Mouse (Mus musculus): ENCODE measurements around the gene Cdc20b. TPM values are rescaled to one million over a fixed set of nuclear protein-coding genes. Genes with fewer than 3 reads are reported as not detected.

Gene Cdc20b
- polyA plus RNA-seq, 1 experiment from 2014 or later: not detected

GRCm38 (mm10) chr13:113032831-113033230, 2.1 kb upstream of the Cdc20b start:
- Histone ChIP-seq H3K4me3 (replicated peaks) (no peak overlapping the region), H3K9ac (no peak overlapping the region), H3K4me2 (no peak overlapping the region), H3K4me1 (peaks cover 31% of the 10 kb centered on the region), H3K27ac (no peak overlapping the region), H3K27me3 (peaks cover 67% of the 10 kb centered on the region), H3K36me3 (no peaks in the 10 kb centered on the region), H3K9me3 (replicated peaks) (no peaks in the 10 kb centered on the region)
- no peak for ATAC-seq (replicated peaks; ENCODE audit: low FRiP score)

DNA sequence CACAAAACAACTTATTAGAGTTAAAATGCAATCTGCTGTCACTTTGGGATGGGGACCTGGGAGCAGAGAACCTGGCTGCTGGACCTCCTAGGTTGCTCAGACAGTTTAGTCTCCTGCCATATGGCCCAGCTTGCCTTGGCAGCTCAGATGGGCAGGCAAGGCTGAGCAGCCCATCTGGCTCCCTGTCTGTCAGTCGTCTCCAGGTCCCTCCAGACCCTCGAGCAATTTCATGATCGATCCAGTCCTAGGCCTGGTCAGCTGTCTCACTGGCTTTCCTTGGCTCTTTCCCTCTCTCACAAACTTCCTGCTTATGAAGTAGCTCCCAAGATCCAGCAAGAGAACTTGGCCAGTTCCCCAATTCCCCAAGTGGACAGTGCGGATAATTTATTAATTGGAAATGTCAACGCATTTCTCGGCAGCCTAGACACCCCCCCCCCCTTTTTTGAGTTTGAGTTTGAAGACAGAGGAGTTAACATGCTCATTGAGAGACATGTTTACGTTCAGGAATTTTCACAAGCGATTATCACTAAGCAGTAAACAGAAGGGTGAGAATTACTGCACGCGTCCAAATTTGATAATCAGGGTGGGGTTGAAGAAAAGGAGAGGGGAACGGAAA, 532 bp upstream of the Cdc20b start:
- Histone ChIP-seq H3K27ac (no peak overlapping the region), H3K27me3 (peaks cover 63% of the 10 kb centered on the region), H3K9ac (peak overlapping the region; percentile 50), H3K9me3 (replicated peaks) (no peaks in the 10 kb centered on the region), H3K4me1 (peaks cover 31% of the 10 kb centered on the region), H3K36me3 (no peaks in the 10 kb centered on the region), H3K4me3 (replicated peaks) (peak overlapping the region; percentile 62), H3K4me2 (peak overlapping the region; percentile 99)
- WGBS: under 1% methylated on average over 11 of the region's 11 CpGs
- no peak for ATAC-seq (replicated peaks; ENCODE audit: low FRiP score)

DNA sequence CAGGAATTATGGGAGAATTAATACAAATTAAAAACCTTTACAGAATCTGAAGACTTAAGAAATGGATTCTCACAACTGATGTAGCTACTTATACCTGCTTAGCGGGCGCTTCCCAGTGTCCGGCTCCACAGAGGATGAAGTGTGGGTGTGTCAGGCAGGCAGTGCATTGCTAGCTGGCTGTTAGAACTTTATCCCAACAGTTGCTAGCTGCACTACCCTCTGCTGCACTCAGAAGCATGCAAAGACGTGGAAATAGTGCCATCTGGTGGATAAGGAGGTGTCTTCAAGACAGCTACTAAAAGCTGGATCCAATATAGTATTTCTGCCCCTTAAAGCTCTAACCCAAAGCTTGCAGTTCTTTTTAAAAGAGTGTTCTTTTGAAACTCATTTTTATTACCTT, 941 bp downstream of the Cdc20b start:
- no peaks in the 10 kb centered on the region for H3K9me3 ChIP-seq (replicated peaks)
- H3K9ac ChIP-seq: no peak overlapping the region
- H3K36me3 ChIP-seq: no peaks in the 10 kb centered on the region
- peaks cover 37% of the 10 kb centered on the region for H3K4me1 ChIP-seq
- under 1% methylated on average over 4 of the region's 4 CpGs for WGBS
- peak overlapping the region; percentile 99 for H3K4me2 ChIP-seq
- peak overlapping the region; percentile 62 for H3K4me3 ChIP-seq (replicated peaks)
- ATAC-seq (replicated peaks; ENCODE audit: low FRiP score): peak; percentile 88
- no peak overlapping the region for H3K27ac ChIP-seq
- peaks cover 53% of the 10 kb centered on the region for H3K27me3 ChIP-seq

DNA sequence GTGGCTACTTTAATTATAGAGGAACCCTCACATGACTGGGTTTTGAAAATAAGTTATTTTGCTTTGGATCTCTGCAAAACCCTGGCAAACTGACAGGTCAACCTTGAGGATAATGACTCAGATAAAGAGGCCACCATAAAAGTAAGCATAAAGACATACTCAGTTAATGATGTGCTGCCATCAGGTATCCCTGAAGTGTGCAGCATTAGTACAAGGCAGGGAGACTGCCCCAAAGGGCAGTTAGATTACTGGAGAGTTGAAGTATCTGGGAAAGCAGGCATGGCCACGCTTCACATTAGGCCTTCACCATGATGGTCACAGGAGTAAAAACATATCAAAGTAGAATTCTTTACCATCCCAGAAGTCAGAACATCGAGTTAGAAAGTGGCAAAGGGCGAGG, 10.0 kb downstream of the Cdc20b start:
- no peaks in the 10 kb centered on the region for H3K9me3 ChIP-seq (replicated peaks)
- H3K4me1 ChIP-seq: peaks cover 20% of the 10 kb centered on the region
- peak overlapping the region; percentile 53; the same call in 1 of the 2 replicates for H3K9ac ChIP-seq
- no peak overlapping the region for H3K27ac ChIP-seq
- ATAC-seq (replicated peaks; ENCODE audit: low FRiP score): no peak
- 0 out of 2 replicates have a peak, but pooled peaks cover 4% of the 10 kb centered on the region for H3K27me3 ChIP-seq
- peaks cover 18% of the 10 kb centered on the region for H3K36me3 ChIP-seq
- WGBS: 30% methylated on average over 3 of the region's 3 CpGs
- peak overlapping the region; percentile 67 for H3K4me3 ChIP-seq (replicated peaks)
- H3K4me2 ChIP-seq: peak overlapping the region; percentile 61

DNA sequence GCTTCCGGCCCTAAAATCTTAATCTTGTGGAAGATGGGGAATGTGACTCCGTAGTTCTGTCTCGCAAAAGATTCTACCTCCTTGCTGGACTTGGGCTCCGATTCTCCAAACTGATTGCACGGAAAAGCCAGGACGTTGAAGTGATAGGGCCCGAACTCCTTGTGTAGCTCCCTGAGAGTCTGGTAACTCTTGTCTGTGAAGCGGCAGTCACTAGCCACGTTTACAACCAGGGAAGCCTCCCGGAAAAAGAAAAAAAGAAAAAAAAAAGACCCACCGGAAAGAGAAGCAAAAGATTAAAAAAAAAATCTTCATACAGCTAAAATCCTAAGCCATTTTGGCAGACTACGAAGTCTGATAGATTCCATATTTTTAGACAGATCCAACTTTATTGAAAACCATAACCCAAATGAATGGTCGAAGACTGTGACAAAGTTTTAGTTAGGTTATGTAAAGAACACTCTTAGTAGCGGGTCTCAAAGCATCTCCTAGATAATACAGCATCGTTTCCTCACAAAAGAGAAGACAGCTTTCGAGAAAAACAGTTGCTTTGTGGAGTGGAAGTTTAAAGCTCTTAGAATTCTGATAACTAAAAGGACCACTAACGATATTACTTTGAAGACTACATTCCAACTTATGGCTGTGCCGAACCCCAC, 10.7 kb downstream of the Cdc20b start:
- Histone ChIP-seq H3K4me2 (peak overlapping the region; percentile 61), H3K36me3 (peaks cover 18% of the 10 kb centered on the region), H3K9me3 (replicated peaks) (no peaks in the 10 kb centered on the region), H3K27me3 (0 out of 2 replicates have a peak, but pooled peaks cover 4% of the 10 kb centered on the region), H3K27ac (peak overlapping the region; percentile 93), H3K4me1 (peaks cover 17% of the 10 kb centered on the region), H3K4me3 (replicated peaks) (peak overlapping the region; percentile 67), H3K9ac (peak overlapping the region; percentile 53)
- ATAC-seq (replicated peaks; ENCODE audit: low FRiP score): no peak
- 7% methylated on average over 18 of the region's 18 CpGs for WGBS

- Histone ChIP-seq H3K4me2 (peak within 1 kb of the TSS; percentile 61), H3K9me3 (replicated peaks) (no peaks in the 10 kb centered on the region), H3K4me1 (peaks cover 17% of the 10 kb centered on the region), H3K27me3 (0 out of 2 replicates have a peak, but pooled peaks cover 4% of the 10 kb centered on the region), H3K9ac (peak within 1 kb of the TSS; percentile 53), H3K36me3 (peaks cover 18% of the 10 kb centered on the region), H3K27ac (peak within 1 kb of the TSS; percentile 93), H3K4me3 (replicated peaks) (peak within 1 kb of the TSS; percentile 67)
- 6% methylated on average over 21 of the region's 21 CpGs for WGBS
- peak; percentile 90 for ATAC-seq (replicated peaks; ENCODE audit: low FRiP score)
Measured at GRCm38 (mm10) chr13:113046211-113046883, 11.4 kb downstream of the Cdc20b start, which contains the start of gene Gpx8. Gene Gpx8 (minus strand): TSS chr13:113046410.

- Histone ChIP-seq H3K9ac (no peak overlapping the region), H3K4me2 (peak overlapping the region; percentile 61; the same call in 1 of the 2 replicates), H3K36me3 (peaks cover 14% of the 10 kb centered on the region), H3K27ac (no peak overlapping the region), H3K4me1 (peaks cover 17% of the 10 kb centered on the region), H3K9me3 (replicated peaks) (no peaks in the 10 kb centered on the region), H3K4me3 (replicated peaks) (no peak overlapping the region), H3K27me3 (0 out of 2 replicates have a peak, but pooled peaks cover 4% of the 10 kb centered on the region)
- ATAC-seq (replicated peaks; ENCODE audit: low FRiP score): peak; percentile 38
Measured at GRCm38 (mm10) chr13:113047018-113047417, 12.1 kb downstream of the Cdc20b start.

DNA sequence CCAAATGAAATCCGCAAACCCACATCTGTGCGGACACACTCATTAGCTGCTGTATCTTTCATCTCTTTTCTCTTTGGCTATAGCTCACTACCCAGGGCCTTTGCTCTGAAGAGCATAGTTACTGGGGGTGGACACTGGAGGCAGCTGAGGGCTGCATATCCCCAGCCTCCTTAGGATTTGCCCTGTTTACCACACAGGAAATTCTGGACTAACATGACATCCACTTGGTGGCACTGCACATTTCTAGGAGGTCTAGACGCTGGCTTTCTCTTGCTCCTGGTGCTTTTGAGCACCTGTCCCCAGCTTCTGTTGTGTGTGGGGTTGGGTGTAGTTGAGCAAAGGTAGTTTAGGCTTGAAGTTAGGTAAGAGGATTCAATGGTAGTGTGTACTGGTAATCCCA, 12.7 kb downstream of the Cdc20b start:
- no peak overlapping the region for H3K4me3 ChIP-seq (replicated peaks)
- no peak for ATAC-seq (replicated peaks; ENCODE audit: low FRiP score)
- peaks cover 9% of the 10 kb centered on the region for H3K36me3 ChIP-seq
- no peak overlapping the region for H3K27ac ChIP-seq
- H3K4me2 ChIP-seq: no peak overlapping the region
- no peak overlapping the region for H3K9ac ChIP-seq
- WGBS: 78% methylated on average over 3 of the region's 3 CpGs
- H3K27me3 ChIP-seq: 0 out of 2 replicates have a peak, but pooled peaks cover 4% of the 10 kb centered on the region
- no peaks in the 10 kb centered on the region for H3K9me3 ChIP-seq (replicated peaks)
- H3K4me1 ChIP-seq: peaks cover 17% of the 10 kb centered on the region

DNA sequence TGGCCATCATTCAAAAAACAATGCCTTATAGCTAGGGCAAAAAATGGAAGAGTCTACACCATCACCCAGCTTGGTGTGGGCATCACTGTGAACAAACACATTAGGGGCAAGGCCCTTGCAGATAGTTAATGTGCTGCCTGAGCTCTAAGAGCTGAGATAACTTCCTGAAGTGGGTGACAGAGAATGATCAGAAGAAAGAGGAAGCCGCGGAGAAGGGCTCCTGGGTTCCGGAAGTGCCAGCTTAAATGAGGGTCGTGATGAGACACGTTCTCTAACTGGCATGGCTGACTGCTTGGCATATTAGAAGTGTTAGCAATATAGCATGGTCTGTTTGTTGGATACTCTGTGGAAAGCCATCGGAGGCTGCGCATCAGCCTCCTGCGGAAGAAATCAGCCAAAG, 19.3 kb downstream of the Cdc20b start:
- no peaks in the 10 kb centered on the region for H3K4me1 ChIP-seq
- H3K9me3 ChIP-seq (replicated peaks): no peaks in the 10 kb centered on the region
- H3K36me3 ChIP-seq: no peaks in the 10 kb centered on the region
- no peak for ATAC-seq (replicated peaks; ENCODE audit: low FRiP score)
- H3K4me2 ChIP-seq: no peak overlapping the region
- H3K9ac ChIP-seq: no peak overlapping the region
- no peak overlapping the region for H3K27ac ChIP-seq
- H3K4me3 ChIP-seq (replicated peaks): no peak overlapping the region
- H3K27me3 ChIP-seq: peaks cover 5% of the 10 kb centered on the region
- 89% methylated on average over 8 of the region's 8 CpGs for WGBS

- 35% methylated on average over 8 of the region's 8 CpGs for WGBS
- no peaks in the 10 kb centered on the region for H3K9me3 ChIP-seq (replicated peaks)
- H3K4me3 ChIP-seq (replicated peaks): no peak overlapping the region
- no peaks in the 10 kb centered on the region for H3K4me1 ChIP-seq
- no peak overlapping the region for H3K27ac ChIP-seq
- H3K36me3 ChIP-seq: no peaks in the 10 kb centered on the region
- H3K9ac ChIP-seq: no peak overlapping the region
- H3K4me2 ChIP-seq: no peak overlapping the region
- ATAC-seq (replicated peaks; ENCODE audit: low FRiP score): no peak
- peaks cover 5% of the 10 kb centered on the region for H3K27me3 ChIP-seq
Measured at GRCm38 (mm10) chr13:113055826-113056225, 20.9 kb downstream of the Cdc20b start.

GRCm38 (mm10) chr13:113061746-113062145, 26.8 kb downstream of the Cdc20b start:
- Histone ChIP-seq H3K9ac (no peak overlapping the region), H3K27me3 (no peaks in the 10 kb centered on the region; the same call in 1 of the 2 replicates), H3K27ac (no peak overlapping the region), H3K4me1 (0 out of 2 replicates have a peak, but pooled peaks cover 4% of the 10 kb centered on the region), H3K36me3 (no peaks in the 10 kb centered on the region), H3K9me3 (replicated peaks) (no peaks in the 10 kb centered on the region), H3K4me2 (no peak overlapping the region), H3K4me3 (replicated peaks) (no peak overlapping the region)
- WGBS: 87% methylated on average over 6 of the region's 6 CpGs
- no peak for ATAC-seq (replicated peaks; ENCODE audit: low FRiP score)

- Histone ChIP-seq H3K4me3 (replicated peaks) (no peak overlapping the region), H3K9ac (no peak overlapping the region), H3K27ac (no peak overlapping the region), H3K36me3 (no peaks in the 10 kb centered on the region), H3K27me3 (no peaks in the 10 kb centered on the region), H3K4me2 (no peak overlapping the region), H3K9me3 (replicated peaks) (no peaks in the 10 kb centered on the region), H3K4me1 (0 out of 2 replicates have a peak, but pooled peaks cover 4% of the 10 kb centered on the region)
- ATAC-seq (replicated peaks; ENCODE audit: low FRiP score): peak; percentile 85
- WGBS: 44% methylated on average over 9 of the region's 9 CpGs
Measured at GRCm38 (mm10) chr13:113064542-113064941, 29.6 kb downstream of the Cdc20b start.

Data from kidney, embryonic 15.5 days (tissue).